In the genomic region with DNA sequence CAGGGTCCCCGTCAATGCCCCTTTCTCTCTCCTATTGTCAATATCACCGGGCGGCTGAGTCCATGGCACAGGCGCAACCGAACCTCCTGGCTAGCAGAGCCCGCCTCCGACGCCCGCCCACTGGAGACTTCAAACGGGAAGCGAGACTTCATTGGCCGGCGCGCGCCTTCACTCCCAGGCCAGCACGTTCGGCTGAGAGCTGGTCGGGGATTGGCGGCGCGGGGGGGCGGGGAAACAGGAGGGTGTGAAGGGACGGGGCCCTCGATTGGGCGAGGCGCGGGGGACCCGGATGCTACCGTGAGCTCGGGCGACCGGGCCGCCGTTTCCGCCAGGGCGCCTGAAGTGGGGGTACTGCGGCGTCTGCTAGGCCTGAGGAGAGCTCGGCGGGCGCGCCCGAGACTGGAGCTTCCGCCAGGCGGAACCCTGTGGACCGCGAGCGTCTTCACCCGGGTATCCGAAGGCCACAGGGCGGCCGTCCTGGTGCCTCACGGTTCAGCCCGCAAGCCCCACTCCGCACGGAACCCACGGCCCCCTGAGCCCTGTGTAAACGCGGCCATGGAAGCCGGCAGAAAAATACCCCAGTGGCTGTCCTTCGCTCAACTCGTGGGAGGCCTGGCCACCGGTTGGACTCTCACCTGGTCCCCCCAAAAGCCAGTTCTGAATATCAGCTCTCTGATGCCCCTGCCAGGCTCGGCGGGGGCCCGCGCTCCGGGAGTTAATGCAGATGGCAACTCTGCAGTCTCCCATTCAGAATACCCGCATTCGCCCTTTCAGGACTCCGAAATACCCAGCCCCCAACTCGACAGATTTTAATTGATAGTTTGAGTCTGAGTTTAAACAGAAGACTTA, we compare ENCODE assay signal across 8 mouse cellular contexts. TPM values are rescaled to one million over a fixed set of nuclear protein-coding genes. Genes with fewer than 3 reads are reported as not detected.
DNase-seq lines count a peak whose midpoint lies in the region; ATAC-seq and TF ChIP-seq lines count a peak whose summit lies in the region.

Gene Ppp2r5e (minus strand): TSS at position 92 of the 849 bp plus-strand sequence.

- H3K4me2 ChIP-seq in heart, embryonic 11.5 days = peak within 1 kb of the TSS; percentile 80
- H3K4me2 ChIP-seq in kidney, embryonic 16.5 days (replicated peaks; ENCODE audit: low read depth, low read length) = peak within 1 kb of the TSS; percentile 76
- H3K4me2 ChIP-seq in myocyte (ENCODE audit: low read depth) = peak within 1 kb of the TSS; percentile 84

- TF ChIP-seq CTCF in C2C12 (IDR thresholded peaks at IDR 0.05; ENCODE audit: control insufficient read depth, insufficient read depth, insufficient read length) = no peak
- no peak for TF ChIP-seq CTCF in brain, embryonic 14.5 days (IDR thresholded peaks at IDR 0.05; ENCODE audit: borderline replicate concordance, extremely low read depth, insufficient read depth, insufficient read length)
- no peak for TF ChIP-seq CTCF in liver, adult 2 months (IDR thresholded peaks at IDR 0.05; ENCODE audit: low read depth, low read length)

- peak; percentile 93 for TF ChIP-seq POLR2A in brain, embryonic 14.5 days (IDR thresholded peaks at IDR 0.05; ENCODE audit: borderline replicate concordance, extremely low read depth, insufficient read depth, insufficient read length, poor library complexity, severe bottlenecking)
- TF ChIP-seq POLR2A in liver, adult 2 months (IDR thresholded peaks at IDR 0.05; ENCODE audit: extremely low read depth, insufficient read depth, low read length) = peak; percentile 93
- peak; percentile 70 for TF ChIP-seq POLR2A in myocyte (IDR thresholded peaks at IDR 0.05; ENCODE audit: insufficient read length, low read depth)

- peaks cover 48% of the 10 kb centered on the region for H3K4me1 ChIP-seq in erythroblast, embryonic 14.5 days (ENCODE audit: control insufficient read depth)
- peaks cover 10% of the 10 kb centered on the region for H3K4me1 ChIP-seq in heart, embryonic 11.5 days (ENCODE audit: control insufficient read depth, insufficient read depth, low read length)
- H3K4me1 ChIP-seq in kidney, embryonic 16.5 days (ENCODE audit: insufficient read depth, low read length) = peaks cover 15% of the 10 kb centered on the region
- H3K4me1 ChIP-seq in liver, adult 2 months (ENCODE audit: control insufficient read depth, insufficient read depth, low read length) = peaks cover 9% of the 10 kb centered on the region

- H3K9me3 ChIP-seq in erythroblast, embryonic 14.5 days (ENCODE audit: control insufficient read depth, low read length) = no peaks in the 10 kb centered on the region
- H3K9me3 ChIP-seq in heart, embryonic 11.5 days (replicated peaks; ENCODE audit: control insufficient read depth, low read length) = no peaks in the 10 kb centered on the region
- H3K9me3 ChIP-seq in kidney, embryonic 16.5 days (ENCODE audit: low read length) = no peaks in the 10 kb centered on the region

- WGBS in heart, embryonic 11.5 days (ENCODE audit: insufficient replicate concordance) = under 1% methylated on average over 67 of the region's 72 CpGs
- WGBS in kidney, embryonic 16.5 days = under 1% methylated on average over 70 of the region's 72 CpGs
- WGBS in liver, adult 2 months = under 1% methylated on average over 72 of the region's 72 CpGs

- peak within 1 kb of the TSS; percentile 83 for H3K4me3 ChIP-seq in C2C12 (ENCODE audit: insufficient read depth, poor library complexity, severe bottlenecking)
- peak within 1 kb of the TSS; percentile 97 for H3K4me3 ChIP-seq in erythroblast, embryonic 14.5 days (replicated peaks)
- peak within 1 kb of the TSS; percentile 99 for H3K4me3 ChIP-seq in heart, embryonic 11.5 days (ENCODE audit: low read depth, low read length)
- peak within 1 kb of the TSS; percentile 87 for H3K4me3 ChIP-seq in kidney, embryonic 16.5 days (ENCODE audit: low read length)
- peak within 1 kb of the TSS; percentile 100 for H3K4me3 ChIP-seq in liver, adult 2 months (ENCODE audit: insufficient read depth, low read depth, low read length)
- peak within 1 kb of the TSS; percentile 59 for H3K4me3 ChIP-seq in myocyte

- H3K79me2 ChIP-seq in C2C12 (ENCODE audit: control insufficient read depth, insufficient read depth) (peaks cover 46% of the 10 kb centered on the region), myocyte (ENCODE audit: control insufficient read depth, insufficient read depth) (peaks cover 36% of the 10 kb centered on the region)
- peaks cover 27% of the 10 kb centered on the region for H3K79me2 ChIP-seq in liver, adult 2 months (ENCODE audit: control insufficient read depth, insufficient read depth, low read length)

- peaks cover 38% of the 10 kb centered on the region for H3K79me3 ChIP-seq in C2C12 (ENCODE audit: low read depth)

- H3K9ac ChIP-seq in heart, embryonic 11.5 days (ENCODE audit: low read depth, low read length) = peak within 1 kb of the TSS; percentile 97
- H3K9ac ChIP-seq in kidney, embryonic 16.5 days (replicated peaks; ENCODE audit: low read length) = peak within 1 kb of the TSS; percentile 95
- peak within 1 kb of the TSS; percentile 100 for H3K9ac ChIP-seq in liver, adult 2 months (ENCODE audit: low read depth, low read length)

- peak; percentile 99 for ATAC-seq in heart, embryonic 11.5 days (replicated peaks; ENCODE audit: insufficient number of reproducible peaks, low FRiP score, low TSS enrichment)
- ATAC-seq in kidney, embryonic 16.5 days (ENCODE audit: low FRiP score, low TSS enrichment) = peak; percentile 99

- no peaks in the 10 kb centered on the region for H3K27me3 ChIP-seq in C2C12 (ENCODE audit: control insufficient read depth, insufficient read depth, insufficient read length)
- no peaks in the 10 kb centered on the region for H3K27me3 ChIP-seq in erythroblast, embryonic 14.5 days (ENCODE audit: control insufficient read depth)
- H3K27me3 ChIP-seq in heart, embryonic 11.5 days (ENCODE audit: control insufficient read depth, insufficient read depth, low read length) = no peaks in the 10 kb centered on the region
- no peaks in the 10 kb centered on the region for H3K27me3 ChIP-seq in kidney, embryonic 16.5 days (ENCODE audit: insufficient read depth, low read length)
- H3K27me3 ChIP-seq in liver, adult 2 months (ENCODE audit: control insufficient read depth, insufficient read depth, low read length) = no peaks in the 10 kb centered on the region
- no peaks in the 10 kb centered on the region for H3K27me3 ChIP-seq in myocyte (ENCODE audit: control insufficient read depth, insufficient read depth, insufficient read length)
- H3K27me3 ChIP-seq in splenic B cell, adult 2 months (ENCODE audit: control insufficient read depth, insufficient read depth, low read length, poor library complexity, severe bottlenecking) = no peaks in the 10 kb centered on the region

- H3K36me3 ChIP-seq in C2C12 (ENCODE audit: control insufficient read depth, insufficient read depth) = peaks cover 17% of the 10 kb centered on the region
- H3K36me3 ChIP-seq in erythroblast, embryonic 14.5 days (ENCODE audit: control insufficient read depth) = peaks cover 23% of the 10 kb centered on the region
- H3K36me3 ChIP-seq in heart, embryonic 11.5 days (ENCODE audit: control insufficient read depth, insufficient read depth, low read length) = peaks cover 4% of the 10 kb centered on the region; the same call in 1 of the 2 replicates
- peaks cover 8% of the 10 kb centered on the region; the same call in 1 of the 2 replicates for H3K36me3 ChIP-seq in kidney, embryonic 16.5 days (ENCODE audit: insufficient read depth, low read length)
- H3K36me3 ChIP-seq in liver, adult 2 months (ENCODE audit: control insufficient read depth, insufficient read depth, low read length) = peaks cover 14% of the 10 kb centered on the region
- peaks cover 10% of the 10 kb centered on the region for H3K36me3 ChIP-seq in myocyte (ENCODE audit: control insufficient read depth, insufficient read depth)
- 0 out of 2 replicates have a peak, but pooled peaks cover 6% of the 10 kb centered on the region for H3K36me3 ChIP-seq in splenic B cell, adult 2 months (ENCODE audit: control insufficient read depth, insufficient read depth, low read length, poor library complexity, severe bottlenecking)

- DNase-seq in brain, embryonic 14.5 days (ENCODE audit: low read depth) = peak; percentile 100
- DNase-seq in liver, adult 2 months (ENCODE audit: extremely low read depth, low read depth, low spot score) = peak; percentile 86
- DNase-seq in splenic B cell, adult 2 months (ENCODE audit: low read depth, low spot score) = peak; percentile 98

- H3K27ac ChIP-seq in heart, embryonic 11.5 days (ENCODE audit: low read depth, low read length) = peak within 1 kb of the TSS; percentile 97
- peak within 1 kb of the TSS; percentile 97 for H3K27ac ChIP-seq in kidney, embryonic 16.5 days (ENCODE audit: low read length)
- peak within 1 kb of the TSS; percentile 97 for H3K27ac ChIP-seq in liver, adult 2 months (replicated peaks; ENCODE audit: insufficient read depth, low read depth, low read length)

- H3ac ChIP-seq in C2C12 (ENCODE audit: control insufficient read depth, insufficient read length, low read depth) (peak within 1 kb of the TSS; percentile 99), myocyte (ENCODE audit: control insufficient read depth, insufficient read length) (peak within 1 kb of the TSS; percentile 95)

TF ChIP-seq in C2C12, 6 proteins besides CTCF, POLR2A, EP300 and RAD21:
- TF ChIP-seq USF1 (IDR thresholded peaks at IDR 0.05; ENCODE audit: low read depth) (no peak), FOSL1 (IDR thresholded peaks at IDR 0.05; ENCODE audit: insufficient read depth, low read length, poor library complexity, severe bottlenecking) (no peak), CEBPB (IDR thresholded peaks at IDR 0.05; ENCODE audit: low read depth) (no peak), MYOD1 (IDR thresholded peaks at IDR 0.05; ENCODE audit: control insufficient read depth, insufficient read length, low read depth) (no peak), MAX (IDR thresholded peaks at IDR 0.05) (no peak)

TF ChIP-seq in myocyte, 11 proteins besides CTCF, POLR2A, EP300 and RAD21:
- peak; percentile 77 for TF ChIP-seq POLR2AphosphoS2 (IDR thresholded peaks at IDR 0.05; ENCODE audit: insufficient read length, low read depth)
- TF ChIP-seq USF1 (IDR thresholded peaks at IDR 0.05; ENCODE audit: low read depth) = no peak

RNA-seq across cellular contexts. Expression of gene Ppp2r5e, which starts in this region (rescaled TPM):
- polyA plus RNA-seq in C2C12 (2012; fragmentation: generic; extraction: Trizol) (11.9 TPM), myocyte (2012; fragmentation: generic; extraction: Trizol) (15.4 TPM)
- polyA plus RNA-seq in brain, embryonic 14.5 days (2012; rRNA removed) = 36.1 and 48.3 TPM in 2 replicates
- 4.2 and 4.3 TPM in 2 replicates for polyA plus RNA-seq in erythroblast, embryonic 14.5 days (2012)
- polyA plus RNA-seq in heart, embryonic 11.5 days (2014; fragmentation: Nextera tagmentation; extraction: Ambion mirVana) = 11.9 and 12.6 TPM in 2 replicates
- polyA plus RNA-seq in kidney, embryonic 16.5 days (2015; fragmentation: Nextera tagmentation; extraction: Ambion mirVana) = 10.1 and 11.8 TPM in 2 replicates
- total RNA-seq in liver, adult 2 months (2014; rRNA removed) = 19.2 and 21.3 TPM in 2 replicates
- polyA plus RNA-seq in liver, adult 2 months (2012; rRNA removed) = 8.2 and 11.4 TPM in 2 replicates

Comparison
In these comparisons a context has a peak if more than half of its experiments do, and no peak if none do; other contexts are left out.
1. Peak in every context shown above with its lines: DNase-seq, ATAC-seq, H3K4me3 ChIP-seq and H3K27ac ChIP-seq.